Mouse (Mus musculus): ENCODE results near the gene Kcnk4.

- TF ChIP-seq CTCF (conservative IDR thresholded peaks at IDR 0.05 in 1 of 2, IDR thresholded peaks at IDR 0.05 in 1 of 2; ENCODE audit: low read depth in 2 of 2, low read length in 2 of 2) (no peak), MXI1 (IDR thresholded peaks at IDR 0.05; ENCODE audit: low read depth, low read length) (no peak), MAFK (IDR thresholded peaks at IDR 0.05; ENCODE audit: insufficient replicate concordance, low read length) (no peak), MYC (IDR thresholded peaks at IDR 0.05; ENCODE audit: low read depth, low read length) (no peak)
Observed at GRCm38 (mm10) chr19:6950613-6951153, 16.4 kb upstream of the Kcnk4 start.

All from CH12.LX (cell line).